Mouse (Mus musculus): ENCODE measurements around the gene Krtdap.

DNA sequence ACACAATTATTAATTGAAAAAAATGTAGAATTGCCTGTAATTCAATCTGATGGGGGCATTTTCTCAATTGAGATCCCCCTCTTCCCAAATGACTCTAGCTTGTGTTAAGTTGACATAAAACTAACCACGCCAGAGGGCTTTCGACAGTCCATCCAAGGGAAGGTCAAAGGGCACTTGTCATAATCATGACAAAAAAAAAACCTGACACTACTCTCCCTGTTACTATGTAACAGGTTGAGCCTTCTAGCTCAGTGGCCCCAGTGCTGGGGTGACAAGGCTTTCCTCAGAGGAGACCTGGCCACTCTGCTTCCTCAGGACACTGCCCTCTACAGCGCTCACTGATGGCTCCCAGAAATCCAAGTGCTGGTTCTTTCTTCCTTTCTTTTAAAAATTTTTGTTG, 36.6 kb downstream of the Krtdap start:
- TF ChIP-seq POLR2A (IDR thresholded peaks at IDR 0.05; ENCODE audit: control insufficient read depth, low read depth, low read length) (no peak), CTCF (IDR thresholded peaks at IDR 0.05; ENCODE audit: control insufficient read depth, insufficient read depth, insufficient replicate concordance, low read depth, low read length) (no peak)

Data from testis, adult 2 months (tissue).